Mouse (Mus musculus): ENCODE results near the gene Cfap65. TPM values are rescaled to one million over a fixed set of nuclear protein-coding genes. Genes with fewer than 3 reads are reported as not detected.

Gene Cfap65
- polyA plus RNA-seq, 1 experiment = 1.6 TPM

DNA sequence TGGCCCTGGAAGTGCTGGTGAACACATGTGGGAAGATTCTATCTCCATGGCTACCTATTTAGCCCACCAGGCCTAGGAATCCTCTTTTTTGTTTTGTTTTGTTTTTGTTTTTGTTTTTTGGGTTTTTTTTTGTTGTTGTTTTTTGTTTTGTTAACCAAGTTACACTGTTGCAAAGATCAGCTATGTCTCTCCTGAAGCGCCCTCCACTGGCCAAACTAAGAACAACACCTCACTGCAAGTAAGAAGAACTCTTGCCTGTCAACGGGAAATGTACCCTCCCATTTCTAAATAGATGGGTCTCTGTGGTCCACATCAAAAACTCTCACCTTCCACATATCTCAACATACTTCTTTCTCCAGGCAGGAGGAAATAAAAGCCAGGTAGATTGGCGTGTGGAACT, 33.7 kb downstream of the Cfap65 start:
- no peaks in the 10 kb centered on the region for H3K27me3 ChIP-seq (replicated peaks; ENCODE audit: control insufficient read depth, insufficient read depth, low read length)
- no peak for TF ChIP-seq POLR2A (IDR thresholded peaks at IDR 0.05; ENCODE audit: low read depth, low read length)
- peak; percentile 36; the same call in 1 of the 2 replicates for TF ChIP-seq CTCF (conservative IDR thresholded peaks at IDR 0.05; ENCODE audit: insufficient read depth, insufficient read length, low read depth, low read length)
- H3K4me3 ChIP-seq (ENCODE audit: insufficient read depth, low read depth, low read length) = no peak overlapping the region
- WGBS = 4% methylated on average over 3 of the region's 3 CpGs
- 0 out of 2 replicates have a peak, but pooled peaks cover 5% of the 10 kb centered on the region for H3K4me1 ChIP-seq (ENCODE audit: control insufficient read depth, insufficient read depth, low read length)
- H3K27ac ChIP-seq (ENCODE audit: insufficient read depth, low read depth, low read length) = no peak overlapping the region
- DNase-seq = peak; percentile 57
- H3K36me3 ChIP-seq (ENCODE audit: control insufficient read depth, insufficient read depth, low read length) = no peaks in the 10 kb centered on the region

GRCm38 (mm10) chr1:74900341-74901285, 34.8 kb downstream of the Cfap65 start:
- peak; percentile 69 for DNase-seq
- Histone ChIP-seq H3K4me3 (ENCODE audit: insufficient read depth, low read depth, low read length) (no peak overlapping the region; the same call in 1 of the 2 replicates), H3K4me1 (ENCODE audit: control insufficient read depth, insufficient read depth, low read length) (0 out of 2 replicates have a peak, but pooled peaks cover 5% of the 10 kb centered on the region), H3K27me3 (replicated peaks; ENCODE audit: control insufficient read depth, insufficient read depth, low read length) (no peaks in the 10 kb centered on the region), H3K27ac (ENCODE audit: insufficient read depth, low read depth, low read length) (no peak overlapping the region), H3K36me3 (ENCODE audit: control insufficient read depth, insufficient read depth, low read length) (no peaks in the 10 kb centered on the region)
- TF ChIP-seq POLR2A (IDR thresholded peaks at IDR 0.05; ENCODE audit: low read depth, low read length) = no peak
- TF ChIP-seq CTCF (conservative IDR thresholded peaks at IDR 0.05; ENCODE audit: insufficient read depth, insufficient read length, low read depth, low read length) = no peak
- WGBS = 1% methylated on average over 61 of the region's 66 CpGs

- H3K36me3 ChIP-seq (ENCODE audit: control insufficient read depth, insufficient read depth, low read length) = no peaks in the 10 kb centered on the region
- peak; percentile 32 for DNase-seq
- TF ChIP-seq POLR2A (IDR thresholded peaks at IDR 0.05; ENCODE audit: low read depth, low read length) (no peak), CTCF (conservative IDR thresholded peaks at IDR 0.05; ENCODE audit: insufficient read depth, insufficient read length, low read depth, low read length) (no peak)
- no peak overlapping the region for H3K4me3 ChIP-seq (ENCODE audit: insufficient read depth, low read depth, low read length)
- H3K4me1 ChIP-seq (ENCODE audit: control insufficient read depth, insufficient read depth, low read length) = 0 out of 2 replicates have a peak, but pooled peaks cover 5% of the 10 kb centered on the region
- WGBS = 13% methylated on average over 9 of the region's 10 CpGs
- H3K27me3 ChIP-seq (replicated peaks; ENCODE audit: control insufficient read depth, insufficient read depth, low read length) = no peaks in the 10 kb centered on the region
- no peak overlapping the region for H3K27ac ChIP-seq (ENCODE audit: insufficient read depth, low read depth, low read length)
Measured at GRCm38 (mm10) chr1:74898656-74899431, 36.6 kb downstream of the Cfap65 start.

- TF ChIP-seq POLR2A (IDR thresholded peaks at IDR 0.05; ENCODE audit: low read depth, low read length) (no peak), CTCF (conservative IDR thresholded peaks at IDR 0.05; ENCODE audit: insufficient read depth, insufficient read length, low read depth, low read length) (no peak)
- WGBS = 16% methylated on average over 7 of the region's 7 CpGs
- H3K4me3 ChIP-seq (ENCODE audit: insufficient read depth, low read depth, low read length) = no peak overlapping the region
- no peak overlapping the region for H3K27ac ChIP-seq (ENCODE audit: insufficient read depth, low read depth, low read length)
- 0 out of 2 replicates have a peak, but pooled peaks cover 5% of the 10 kb centered on the region for H3K4me1 ChIP-seq (ENCODE audit: control insufficient read depth, insufficient read depth, low read length)
- no peaks in the 10 kb centered on the region for H3K27me3 ChIP-seq (replicated peaks; ENCODE audit: control insufficient read depth, insufficient read depth, low read length)
- H3K36me3 ChIP-seq (ENCODE audit: control insufficient read depth, insufficient read depth, low read length) = no peaks in the 10 kb centered on the region
- DNase-seq = no peak
Measured at GRCm38 (mm10) chr1:74897976-74898375, 37.4 kb downstream of the Cfap65 start.

DNA sequence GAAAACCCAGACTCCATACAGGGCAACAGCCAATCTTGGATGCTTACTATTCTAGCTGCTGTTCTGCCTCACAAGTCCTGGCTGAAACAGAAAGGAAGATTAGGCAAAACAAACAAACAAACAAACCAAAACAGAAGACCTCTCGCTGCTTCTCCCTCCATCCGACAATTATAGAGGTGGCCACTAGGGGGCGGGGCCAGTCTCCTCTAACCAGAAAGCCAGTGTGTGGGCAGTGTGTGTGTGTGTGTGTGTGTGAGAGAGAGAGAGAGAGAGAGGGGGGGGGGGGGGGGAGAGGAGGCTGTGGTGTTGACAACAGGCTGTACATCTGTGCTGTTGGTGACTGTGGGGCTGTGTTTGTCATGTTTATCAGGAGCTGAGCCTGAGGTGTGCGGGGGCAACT, 40.4 kb downstream of the Cfap65 start:
- Histone ChIP-seq H3K36me3 (ENCODE audit: control insufficient read depth, insufficient read depth, low read length) (no peaks in the 10 kb centered on the region), H3K4me3 (ENCODE audit: insufficient read depth, low read depth, low read length) (no peak overlapping the region), H3K4me1 (ENCODE audit: control insufficient read depth, insufficient read depth, low read length) (0 out of 2 replicates have a peak, but pooled peaks cover 4% of the 10 kb centered on the region), H3K27me3 (replicated peaks; ENCODE audit: control insufficient read depth, insufficient read depth, low read length) (no peaks in the 10 kb centered on the region; the same call in 1 of the 2 replicates), H3K27ac (ENCODE audit: insufficient read depth, low read depth, low read length) (no peak overlapping the region)
- WGBS = 24% methylated on average over 4 of the region's 4 CpGs
- DNase-seq = peak; percentile 58
- peak; percentile 58 for TF ChIP-seq CTCF (conservative IDR thresholded peaks at IDR 0.05; ENCODE audit: insufficient read depth, insufficient read length, low read depth, low read length)
- no peak for TF ChIP-seq POLR2A (IDR thresholded peaks at IDR 0.05; ENCODE audit: low read depth, low read length)

DNA sequence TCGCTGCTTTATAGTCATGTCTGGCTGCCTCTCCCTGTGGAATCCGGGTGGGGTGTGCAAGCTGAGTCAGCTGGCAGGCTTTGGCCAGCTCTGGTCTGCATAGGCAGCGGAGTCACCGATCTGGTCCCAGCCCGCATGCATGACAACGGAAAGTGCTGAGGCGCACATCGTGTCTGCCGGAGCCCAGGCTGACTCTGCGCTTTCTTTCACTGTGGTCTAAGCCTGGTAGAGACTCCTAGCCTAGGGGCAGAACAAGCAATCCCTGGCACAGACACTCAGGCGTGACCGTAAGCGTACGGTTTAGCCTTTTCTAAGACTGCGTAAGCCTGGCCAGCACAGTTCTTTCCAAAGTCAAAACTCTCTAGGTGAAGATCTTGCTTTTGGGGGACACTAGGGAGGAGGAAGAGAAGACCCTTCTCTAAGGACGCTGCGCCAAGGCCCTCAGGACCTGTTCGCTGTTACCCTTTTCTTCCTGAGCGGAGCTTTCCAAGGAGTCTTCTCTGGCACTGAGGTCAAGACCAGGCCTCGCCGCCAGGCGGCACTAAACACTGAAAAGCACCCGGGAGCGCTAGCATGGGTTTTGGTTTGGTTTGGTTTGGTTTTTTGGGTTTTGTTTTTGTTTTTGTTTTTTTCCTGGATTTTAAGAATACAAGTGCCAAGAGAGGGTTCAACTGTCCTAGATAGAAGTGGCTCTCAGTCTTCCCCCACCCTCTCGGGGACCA, 42.1 kb downstream of the Cfap65 start, which contains the start of gene Cryba2:
Gene Cryba2, minus strand, starts transcription at position 10 of the 722 bp plus-strand sequence.
- no peaks in the 10 kb centered on the region; the same call in 1 of the 2 replicates for H3K27me3 ChIP-seq (replicated peaks; ENCODE audit: control insufficient read depth, insufficient read depth, low read length)
- no peak within 1 kb of the TSS for H3K27ac ChIP-seq (ENCODE audit: insufficient read depth, low read depth, low read length)
- no peaks in the 10 kb centered on the region for H3K36me3 ChIP-seq (ENCODE audit: control insufficient read depth, insufficient read depth, low read length)
- peak; percentile 57 for DNase-seq
- TF ChIP-seq CTCF (conservative IDR thresholded peaks at IDR 0.05; ENCODE audit: insufficient read depth, insufficient read length, low read depth, low read length) = peak; percentile 72
- no peak for TF ChIP-seq POLR2A (IDR thresholded peaks at IDR 0.05; ENCODE audit: low read depth, low read length)
- H3K4me1 ChIP-seq (ENCODE audit: control insufficient read depth, insufficient read depth, low read length) = no peaks in the 10 kb centered on the region
- 3% methylated on average over 25 of the region's 25 CpGs for WGBS
- H3K4me3 ChIP-seq (ENCODE audit: insufficient read depth, low read depth, low read length) = no peak within 1 kb of the TSS
